Mouse (Mus musculus) C2C12 (cell line): ENCODE results near the gene Dnase1l2.
"Not testable (repeated sequence)": the region's sequence is repeated elsewhere in the genome, so short reads cannot be mapped to it uniquely, and the experiment has no call there.

Experiments used
- CEBPB ChIP-seq: IDR thresholded peaks from one replicate; pipeline ENCODE4 v1.6.1; 2011; ENCODE audit warnings: low read depth, mild to moderate bottlenecking, control low read depth, moderate library complexity
- CTCF ChIP-seq: IDR thresholded peaks from one replicate; pipeline ENCODE4 v1.5.1; 2011; ENCODE audit not compliant: control insufficient read depth, insufficient read depth, insufficient read length
- FOSL1 ChIP-seq: IDR thresholded peaks from one replicate; pipeline ENCODE4 v1.8.0; 2011; ENCODE audit warnings: mild to moderate bottlenecking, low read length; ENCODE audit not compliant: poor library complexity, insufficient read depth, severe bottlenecking
- MAX ChIP-seq: IDR thresholded peaks from one replicate; pipeline ENCODE4 v1.6.1; 2011; ENCODE audit warnings: mild to moderate bottlenecking, control low read depth
- MYOD1 ChIP-seq: IDR thresholded peaks from one replicate; pipeline ENCODE4 v1.6.1; 2011; ENCODE audit warnings: low read depth; ENCODE audit not compliant: control insufficient read depth, insufficient read length
- MYOG ChIP-seq: IDR thresholded peaks from one replicate; pipeline ENCODE4 v1.6.1; 2011; ENCODE audit not compliant: control insufficient read depth, insufficient read length; ENCODE audit errors: extremely low read depth
- USF1 ChIP-seq: IDR thresholded peaks from one replicate; pipeline ENCODE4 v1.6.1; 2011; ENCODE audit warnings: low read depth, mild to moderate bottlenecking, control low read depth, moderate library complexity

GRCm38 (mm10) chr17:24425326-24425725 is 17.6 kb downstream of the Dnase1l2 start:
- not testable (repeated sequence) for TF ChIP-seq CTCF, CEBPB, MYOG, FOSL1, USF1, MAX, MYOD1
